Mouse (Mus musculus) Muller cell, postnatal 12 days (primary cell): ENCODE results near the gene Nudt22.

Experiments
- DNase-seq: peaks from one replicate; pipeline ENCODE4 v3.0.0-alpha.2; 2015; ENCODE audit errors: inconsistent ontology term

The Nudt22 gene

GRCm38 (mm10) chr19:6977759-6978638, 17.9 kb downstream of the Nudt22 start:
- DNase-seq = no peak

- DNase-seq = peak; percentile 77
Measured at GRCm38 (mm10) chr19:6975537-6976521, 20.1 kb downstream of the Nudt22 start, which contains the start of gene Plcb3. TSS of gene Plcb3 (minus strand) at chr19:6976470.

- peak; percentile 96 for DNase-seq
Measured at GRCm38 (mm10) chr19:6974211-6975205, 21.4 kb downstream of the Nudt22 start, which contains the start of gene Ppp1r14b. TSS of gene Ppp1r14b (plus strand) at chr19:6974968.

GRCm38 (mm10) chr19:6973581-6974190, 22.2 kb downstream of the Nudt22 start:
- DNase-seq = no peak

- DNase-seq = no peak
Measured at GRCm38 (mm10) chr19:6972247-6972917, 23.5 kb downstream of the Nudt22 start.

- DNase-seq = no peak
Measured at GRCm38 (mm10) chr19:6971644-6972043, 24.3 kb downstream of the Nudt22 start.

- DNase-seq = no peak
Measured at GRCm38 (mm10) chr19:6970460-6971085, 25.3 kb downstream of the Nudt22 start.

- peak; percentile 84 for DNase-seq
Measured at GRCm38 (mm10) chr19:6969665-6970381, 26.1 kb downstream of the Nudt22 start.

- no peak for DNase-seq
Measured at GRCm38 (mm10) chr19:6969291-6969664, 26.6 kb downstream of the Nudt22 start.

GRCm38 (mm10) chr19:6968491-6969271, 27.2 kb downstream of the Nudt22 start:
- DNase-seq = no peak

GRCm38 (mm10) chr19:6956461-6956860, 39.5 kb downstream of the Nudt22 start:
- DNase-seq = no peak

GRCm38 (mm10) chr19:6955424-6955823, 40.5 kb downstream of the Nudt22 start:
- DNase-seq = no peak

- peak; percentile 40 for DNase-seq
Measured at GRCm38 (mm10) chr19:6954046-6954445, 41.9 kb downstream of the Nudt22 start.

- DNase-seq = no peak
Measured at GRCm38 (mm10) chr19:6952712-6953037, 43.2 kb downstream of the Nudt22 start.

GRCm38 (mm10) chr19:6951994-6952711, 43.8 kb downstream of the Nudt22 start:
- peak; percentile 94 for DNase-seq

GRCm38 (mm10) chr19:6951381-6951968, 44.4 kb downstream of the Nudt22 start:
- peak; percentile 97 for DNase-seq

GRCm38 (mm10) chr19:6950613-6951153, 45.2 kb downstream of the Nudt22 start:
- DNase-seq = peak; percentile 66
